In genomic region chr12:50606703-50607500, GRCm38 (mm10) we compare ENCODE assay signal across 22 mouse cellular contexts. TPM values are rescaled to one million over a fixed set of nuclear protein-coding genes. Genes with fewer than 3 reads are reported as not detected.
DNase-seq lines count a peak whose midpoint lies in the region; ATAC-seq and TF ChIP-seq lines count a peak whose summit lies in the region.
"Had no signal": no experiment of that assay in that cellular context is flagged by ENCODE, and none has a peak within 500 bp of the region (broad histone marks: within the 10 kb centered on the region; RNA-seq: fewer than 3 reads in every experiment).

No protein-coding gene starts in this region.

- H3K27ac ChIP-seq in kidney, adult 2 months (ENCODE audit: insufficient read depth, low read depth, low read length): no peak overlapping the region
- no peak overlapping the region for H3K27ac ChIP-seq in intestine, embryonic 16.5 days (ENCODE audit: low read length)
- H3K27ac ChIP-seq in hindbrain, embryonic 12.5 days: no peak overlapping the region
- H3K27ac ChIP-seq: embryonic facial prominence, embryonic 13.5 days; forebrain, embryonic 10.5 days; heart, adult 2 months; heart, embryonic 15.5 days; hindbrain, embryonic 10.5 days; limb, embryonic 12.5 days; liver, embryonic 14.5 days; neural tube, embryonic 15.5 days had no signal

- no peak overlapping the region for H3K9ac ChIP-seq in intestine, embryonic 16.5 days (ENCODE audit: low read depth, low read length)
- H3K9ac ChIP-seq in hindbrain, embryonic 12.5 days: no peak overlapping the region
- H3K9ac ChIP-seq: embryonic facial prominence, embryonic 13.5 days; heart, embryonic 15.5 days; limb, embryonic 12.5 days; liver, embryonic 14.5 days; neural tube, embryonic 15.5 days had no signal

- TF ChIP-seq CTCF in kidney, adult 2 months (conservative IDR thresholded peaks at IDR 0.05; ENCODE audit: insufficient read depth, insufficient read length, low read depth, low read length): no peak

- no peak for TF ChIP-seq POLR2A in kidney, adult 2 months (IDR thresholded peaks at IDR 0.05; ENCODE audit: low read depth, low read length)

- DNase-seq in kidney, adult 2 months: peak; percentile 16
- DNase-seq in kidney, adult 11 months: no peak
- peak; percentile 31 to 43 for DNase-seq in right cerebral cortex, postnatal 10 days (ENCODE audit: low spot score in 2 of 2)
- DNase-seq in right cerebral cortex, postnatal 14 days: no peak
- DNase-seq in lung, postnatal 10 days: peak; percentile 14
- DNase-seq: adrenal gland, adult 2 months; cerebellum, adult 8-10 months; heart, adult 2 months; layer of hippocampus, adult 9-11 months; midbrain, embryonic 14.5 days; right cerebral cortex, postnatal 4 days; thymus, adult 18-20 months had no signal

- no peak for ATAC-seq in intestine, embryonic 16.5 days
- no peak for ATAC-seq in hindbrain, embryonic 12.5 days (ENCODE audit: low FRiP score)

- H3K4me2 ChIP-seq in intestine, embryonic 16.5 days (ENCODE audit: low read depth, low read length): no peak overlapping the region
- H3K4me2 ChIP-seq in hindbrain, embryonic 12.5 days (replicated peaks): no peak overlapping the region
- H3K4me2 ChIP-seq: embryonic facial prominence, embryonic 13.5 days; heart, embryonic 15.5 days; limb, embryonic 12.5 days; neural tube, embryonic 15.5 days had no signal

- H3K4me1 ChIP-seq in kidney, adult 2 months (ENCODE audit: control insufficient read depth, insufficient read depth, low read length): no peaks in the 10 kb centered on the region
- peaks cover 3% of the 10 kb centered on the region; the same call in 1 of the 2 replicates for H3K4me1 ChIP-seq in intestine, embryonic 16.5 days (ENCODE audit: control insufficient read depth, insufficient read depth, low read length)
- no peaks in the 10 kb centered on the region for H3K4me1 ChIP-seq in hindbrain, embryonic 12.5 days
- H3K4me1 ChIP-seq: forebrain, embryonic 10.5 days; hindbrain, embryonic 10.5 days; limb, embryonic 12.5 days; neural tube, embryonic 15.5 days had no signal

- no peaks in the 10 kb centered on the region for H3K36me3 ChIP-seq in kidney, adult 2 months (ENCODE audit: control insufficient read depth, insufficient read depth, low read length)
- no peaks in the 10 kb centered on the region for H3K36me3 ChIP-seq in intestine, embryonic 16.5 days (ENCODE audit: control insufficient read depth, insufficient read depth, low read length)
- no peaks in the 10 kb centered on the region for H3K36me3 ChIP-seq in hindbrain, embryonic 12.5 days
- H3K36me3 ChIP-seq: embryonic facial prominence, embryonic 13.5 days; forebrain, embryonic 10.5 days; heart, embryonic 15.5 days; hindbrain, embryonic 10.5 days; limb, embryonic 12.5 days; neural tube, embryonic 15.5 days had no signal

- no peaks in the 10 kb centered on the region for H3K9me3 ChIP-seq in intestine, embryonic 16.5 days (ENCODE audit: control insufficient read depth, low read length)
- no peaks in the 10 kb centered on the region for H3K9me3 ChIP-seq in hindbrain, embryonic 12.5 days (replicated peaks)
- H3K9me3 ChIP-seq: embryonic facial prominence, embryonic 13.5 days; forebrain, embryonic 10.5 days; heart, embryonic 15.5 days; hindbrain, embryonic 10.5 days; limb, embryonic 12.5 days; neural tube, embryonic 15.5 days had no signal

- no peaks in the 10 kb centered on the region for H3K27me3 ChIP-seq in kidney, adult 2 months (replicated peaks; ENCODE audit: control insufficient read depth, insufficient read depth, low read length)
- no peaks in the 10 kb centered on the region for H3K27me3 ChIP-seq in intestine, embryonic 16.5 days (replicated peaks; ENCODE audit: control insufficient read depth, insufficient read depth, low read length)
- H3K27me3 ChIP-seq in hindbrain, embryonic 12.5 days: no peaks in the 10 kb centered on the region
- H3K27me3 ChIP-seq: embryonic facial prominence, embryonic 13.5 days; heart, embryonic 15.5 days; limb, embryonic 12.5 days; neural tube, embryonic 15.5 days had no signal

- 70% methylated on average over 4 of the region's 4 CpGs for WGBS in kidney, adult 2 months
- 57% methylated on average over 4 of the region's 4 CpGs for WGBS in intestine, embryonic 16.5 days
- 83% methylated on average over 4 of the region's 4 CpGs for WGBS in hindbrain, embryonic 12.5 days

- no peak overlapping the region for H3K4me3 ChIP-seq in kidney, adult 2 months (ENCODE audit: insufficient read depth, low read depth, low read length)
- H3K4me3 ChIP-seq in intestine, embryonic 16.5 days (ENCODE audit: low read length): no peak overlapping the region
- no peak overlapping the region for H3K4me3 ChIP-seq in hindbrain, embryonic 12.5 days
- H3K4me3 ChIP-seq: embryonic facial prominence, embryonic 13.5 days; forebrain, embryonic 10.5 days; heart, adult 2 months; heart, embryonic 15.5 days; hindbrain, embryonic 10.5 days; limb, embryonic 12.5 days; myocyte; neural tube, embryonic 15.5 days had no signal

RNA-seq across cellular contexts. Expression of gene Prkd1, which starts 42.0 kb away (rescaled TPM):
- polyA plus RNA-seq in kidney, adult 2 months (2012; rRNA removed): 3.4 TPM in 2 replicates
- 1.7 and 2.7 TPM in 2 replicates for polyA plus RNA-seq in intestine, embryonic 16.5 days (2015; fragmentation: Nextera tagmentation; extraction: Ambion mirVana)
- 5.3 and 5.5 TPM in 2 replicates for polyA plus RNA-seq in hindbrain, embryonic 12.5 days (2016; fragmentation: Nextera tagmentation; extraction: Ambion mirVana)

Comparison
In these comparisons a context has a peak if more than half of its experiments do, and no peak if none do; other contexts are left out.
1. DNase-seq: peak in kidney, adult 2 months (single experiment), right cerebral cortex, postnatal 10 days (2 of 2) and lung, postnatal 10 days (single experiment); none in kidney, adult 11 months (single experiment) and right cerebral cortex, postnatal 14 days (single experiment).